Mouse (Mus musculus) heart, embryonic 14.5 days (tissue): Measurements from ENCODE around the gene Bik. TPM values are rescaled to one million over a fixed set of nuclear protein-coding genes. Genes with fewer than 3 reads are reported as not detected.

Source experiments
- ATAC-seq: fragments of 200-750 bp; cut with Nextera tagmentation; 2 replicates; pipeline ENCODE4 v1.8.0; 2017; ENCODE audit warnings: low read depth, moderate TSS enrichment; ENCODE audit not compliant: insufficient number of reproducible peaks, insufficient read depth, low FRiP score
- H3K27ac ChIP-seq, 2 experiments: fragments of 200-500 bp in 1 of 2; fragments of 300-500 bp in 1 of 2; sonication (generic) in 1 of 2; replicated peaks in 1 of 2; 2 replicates each; pipeline ENCODE4 v1.5.1; 2012 to 2014; ENCODE audit warnings: low read depth in 2 of 2, low read length in 2 of 2, control low read depth in 1 of 2, mild to moderate bottlenecking in 1 of 2, mixed read lengths in 1 of 2; ENCODE audit not compliant: control insufficient read depth in 1 of 2, insufficient read depth in 1 of 2
- H3K27me3 ChIP-seq: fragments of 300-500 bp; sonication (generic); 2 replicates; pipeline ENCODE4 v1.6.1; 2014; ENCODE audit warnings: mild to moderate bottlenecking, low read length, control low read depth; ENCODE audit not compliant: control insufficient read depth, insufficient read depth
- H3K36me3 ChIP-seq: fragments of 300-500 bp; sonication (generic); 2 replicates; pipeline ENCODE4 v1.6.1; 2014; ENCODE audit warnings: mild to moderate bottlenecking, control low read depth, low read length, mixed read lengths; ENCODE audit not compliant: control insufficient read depth, insufficient read depth
- H3K4me1 ChIP-seq, 2 experiments: fragments of 200-500 bp in 1 of 2; fragments of 300-500 bp in 1 of 2; sonication (generic) in 1 of 2; 2 replicates each; pipeline ENCODE4 v1.6.1; 2012 to 2014; ENCODE audit warnings: low read length in 2 of 2, control low read depth in 1 of 2, mixed read lengths in 1 of 2; ENCODE audit not compliant: control insufficient read depth in 2 of 2, insufficient read depth in 2 of 2
- H3K4me2 ChIP-seq: fragments of 300-500 bp; sonication (generic); 2 replicates; pipeline ENCODE4 v1.6.1; 2014; ENCODE audit warnings: mild to moderate bottlenecking, low read length
- H3K4me3 ChIP-seq, 2 experiments: fragments of 200-500 bp in 1 of 2; fragments of 300-500 bp in 1 of 2; sonication (generic) in 1 of 2; 2 replicates each; pipeline ENCODE4 v1.5.1; 2012 to 2014; ENCODE audit warnings: low read length in 2 of 2, mild to moderate bottlenecking in 2 of 2, control low read depth in 1 of 2, low read depth in 1 of 2, moderate library complexity in 1 of 2; ENCODE audit not compliant: control insufficient read depth in 1 of 2, insufficient read depth in 1 of 2
- H3K9ac ChIP-seq: fragments of 300-500 bp; sonication (generic); 2 replicates; pipeline ENCODE4 v1.6.1; 2014; ENCODE audit warnings: mild to moderate bottlenecking, low read length
- H3K9me3 ChIP-seq: fragments of 300-500 bp; sonication (generic); 2 replicates; pipeline ENCODE4 v1.6.1; 2016; ENCODE audit warnings: low read length, control low read depth; ENCODE audit not compliant: control insufficient read depth
- WGBS: fragments of 180-500 bp; shearing (Covaris S2); extraction: QIAGEN DNeasy Blood & Tissue Kit; methylation state at CpG from one replicate; pipeline ENCODE4 v1.1.7; 2014; 5-methylcytosine and 5-hydroxymethylcytosine counted together
- polyA plus RNA-seq: library from polyadenylated mRNA; unstranded; fragments of >200 nt; fragmentation: Nextera tagmentation; extraction: Ambion mirVana; gene quantifications from 2 replicates; pipeline ENCODE4 v1.2.1, GENCODE M21; 2014

The Bik gene
- polyA plus RNA-seq, 1 experiment from 2014 or later = 37.2 TPM

- H3K4me1 ChIP-seq = no peaks in the 10 kb centered on the region
- H3K27me3 ChIP-seq = no peaks in the 10 kb centered on the region
- no peak overlapping the region for H3K4me3 ChIP-seq
- H3K27ac ChIP-seq = no peak overlapping the region
- peaks cover 8% of the 10 kb centered on the region for H3K9me3 ChIP-seq
- no peak overlapping the region for H3K4me2 ChIP-seq
- H3K9ac ChIP-seq = no peak overlapping the region
- peak; percentile 42; the same call in 1 of the 2 replicates for ATAC-seq
- peaks cover 89% of the 10 kb centered on the region for H3K36me3 ChIP-seq
- 75% methylated on average over 8 of the region's 8 CpGs for WGBS
Observed at GRCm38 (mm10) chr15:83583419-83584156, 56.9 kb downstream of the Bik start.

GRCm38 (mm10) chr15:83584741-83585220, 58.1 kb downstream of the Bik start:
- H3K27ac ChIP-seq = no peak overlapping the region
- H3K27me3 ChIP-seq = no peaks in the 10 kb centered on the region
- 93% methylated on average over 6 of the region's 6 CpGs for WGBS
- H3K9me3 ChIP-seq = peaks cover 8% of the 10 kb centered on the region
- no peak overlapping the region for H3K9ac ChIP-seq
- H3K36me3 ChIP-seq = peaks cover 78% of the 10 kb centered on the region
- H3K4me1 ChIP-seq = no peaks in the 10 kb centered on the region
- H3K4me3 ChIP-seq = no peak overlapping the region
- no peak overlapping the region for H3K4me2 ChIP-seq
- ATAC-seq = no peak

DNA sequence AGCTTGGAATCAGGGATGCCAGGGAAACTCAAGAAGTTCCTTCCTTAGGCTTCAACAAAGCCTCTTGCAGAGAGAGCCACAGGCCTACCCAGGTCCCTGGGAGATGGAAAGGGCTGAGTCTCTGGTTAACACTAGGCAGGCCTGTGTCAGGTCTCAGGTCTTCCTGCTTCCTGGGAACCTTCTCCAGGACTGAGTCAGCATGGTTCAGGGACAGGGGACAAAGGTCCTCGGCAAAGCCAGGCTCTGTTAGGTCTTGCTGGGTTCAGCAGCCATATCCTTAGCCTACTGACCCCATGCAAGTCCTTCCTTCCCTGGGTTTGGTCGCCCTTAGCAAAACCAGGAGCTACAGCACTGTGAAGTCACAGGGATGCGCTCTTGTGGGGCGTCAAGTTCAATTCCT, 64.2 kb downstream of the Bik start:
- WGBS = 97% methylated on average over 4 of the region's 4 CpGs
- no peak overlapping the region for H3K4me2 ChIP-seq
- peaks cover 18 to 21% of the 10 kb centered on the region in 2 experiments for H3K4me1 ChIP-seq
- H3K4me3 ChIP-seq = no peak overlapping the region
- no peaks in the 10 kb centered on the region for H3K27me3 ChIP-seq
- H3K36me3 ChIP-seq = peaks cover 26% of the 10 kb centered on the region
- H3K27ac ChIP-seq = no peak overlapping the region
- H3K9ac ChIP-seq = no peak overlapping the region
- peaks cover 8% of the 10 kb centered on the region for H3K9me3 ChIP-seq
- ATAC-seq = no peak

- Histone ChIP-seq H3K4me2 (no peak overlapping the region), H3K4me3 (no peak overlapping the region), H3K9ac (no peak overlapping the region), H3K27ac (no peak overlapping the region), H3K27me3 (no peaks in the 10 kb centered on the region), H3K9me3 (no peaks in the 10 kb centered on the region), H3K4me1 (peaks cover 18 to 21% of the 10 kb centered on the region in 2 experiments), H3K36me3 (peaks cover 17% of the 10 kb centered on the region)
- 73% methylated on average over 6 of the region's 6 CpGs for WGBS
- no peak for ATAC-seq
Observed at GRCm38 (mm10) chr15:83591758-83592157, 65.1 kb downstream of the Bik start.

GRCm38 (mm10) chr15:83592260-83593188, 65.9 kb downstream of the Bik start:
- Histone ChIP-seq H3K9me3 (no peaks in the 10 kb centered on the region), H3K4me1 (peaks cover 18 to 21% of the 10 kb centered on the region in 2 experiments), H3K9ac (0 out of 2 replicates have a peak overlapping the region, but pooled peaks have one; percentile 4), H3K27me3 (no peaks in the 10 kb centered on the region), H3K36me3 (0 out of 2 replicates have a peak, but pooled peaks cover 9% of the 10 kb centered on the region), H3K4me3 (no peak overlapping the region), H3K4me2 (peak overlapping the region; percentile 88; the same call in 1 of the 2 replicates), H3K27ac (no peak overlapping the region)
- 50% methylated on average over 8 of the region's 8 CpGs for WGBS
- ATAC-seq = no peak

GRCm38 (mm10) chr15:83593189-83593585, 66.5 kb downstream of the Bik start:
- no peaks in the 10 kb centered on the region for H3K27me3 ChIP-seq
- H3K4me1 ChIP-seq = peaks cover 18 to 21% of the 10 kb centered on the region in 2 experiments
- H3K27ac ChIP-seq = 0 out of 4 replicates have a peak overlapping the region, but pooled peaks of 1 of the 2 experiments have one; percentile 10
- 0 out of 2 replicates have a peak, but pooled peaks cover 5% of the 10 kb centered on the region for H3K36me3 ChIP-seq
- H3K9me3 ChIP-seq = no peaks in the 10 kb centered on the region
- H3K9ac ChIP-seq = 0 out of 2 replicates have a peak overlapping the region, but pooled peaks have one; percentile 4
- H3K4me3 ChIP-seq = no peak overlapping the region
- ATAC-seq = 0 out of 2 replicates have a peak, but pooled peaks have one; percentile 1
- H3K4me2 ChIP-seq = peak overlapping the region; percentile 88

DNA sequence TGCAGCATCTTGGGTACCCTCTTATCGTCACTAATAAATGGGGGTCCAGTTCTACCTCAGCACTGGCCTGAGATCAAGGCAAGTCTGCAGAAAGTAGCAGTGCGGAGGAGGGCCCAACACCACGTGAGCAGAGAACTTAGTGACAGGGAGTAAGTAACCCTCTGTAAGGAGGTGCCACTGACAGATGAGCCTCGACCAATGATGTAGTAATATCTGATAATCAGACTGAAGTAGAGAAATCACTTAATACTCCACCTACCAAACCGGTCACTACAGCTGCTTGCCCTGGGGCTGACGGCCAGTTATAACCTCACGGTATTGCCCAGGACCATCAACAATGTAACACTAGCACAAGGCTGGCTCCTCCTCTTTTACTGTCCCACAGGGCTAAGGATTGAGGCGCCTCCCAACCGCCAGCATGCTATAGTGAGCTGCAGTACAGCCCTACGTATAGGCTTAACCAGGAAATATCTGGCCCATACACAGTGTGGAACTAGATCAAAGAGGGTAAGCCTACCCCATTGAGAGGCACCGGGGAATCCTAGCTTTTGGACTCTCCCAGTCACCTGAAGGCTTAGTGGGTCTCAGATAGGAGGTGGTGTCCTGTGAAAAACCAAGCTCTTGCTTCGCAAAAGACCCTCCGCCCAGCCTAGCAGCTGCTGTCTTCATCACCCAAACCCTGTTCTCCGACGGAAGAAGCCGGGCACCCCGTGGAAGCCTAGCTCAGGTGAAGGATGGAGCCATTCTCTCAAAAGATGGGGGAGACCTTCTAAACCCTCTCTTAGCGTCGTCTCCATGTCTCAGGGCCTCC, 67.2 kb downstream of the Bik start:
- ATAC-seq = no peak
- Histone ChIP-seq H3K4me3 (peak overlapping the region; percentile 76 to 83), H3K27me3 (no peaks in the 10 kb centered on the region), H3K9me3 (no peaks in the 10 kb centered on the region), H3K36me3 (no peaks in the 10 kb centered on the region), H3K9ac (peak overlapping the region; percentile 80), H3K27ac (no peak overlapping the region), H3K4me2 (peak overlapping the region; percentile 88), H3K4me1 (peaks cover 18 to 21% of the 10 kb centered on the region in 2 experiments)
- 12% methylated on average over 19 of the region's 19 CpGs for WGBS
